Mouse (Mus musculus): ENCODE measurements at regions not wholly inside any gene's neighbourhood (a gene's known extent, or its start where the extent isn't known, plus 50 kb on each side); places are given as distances from the start of the nearest gene placed in this dataset.

DNA sequence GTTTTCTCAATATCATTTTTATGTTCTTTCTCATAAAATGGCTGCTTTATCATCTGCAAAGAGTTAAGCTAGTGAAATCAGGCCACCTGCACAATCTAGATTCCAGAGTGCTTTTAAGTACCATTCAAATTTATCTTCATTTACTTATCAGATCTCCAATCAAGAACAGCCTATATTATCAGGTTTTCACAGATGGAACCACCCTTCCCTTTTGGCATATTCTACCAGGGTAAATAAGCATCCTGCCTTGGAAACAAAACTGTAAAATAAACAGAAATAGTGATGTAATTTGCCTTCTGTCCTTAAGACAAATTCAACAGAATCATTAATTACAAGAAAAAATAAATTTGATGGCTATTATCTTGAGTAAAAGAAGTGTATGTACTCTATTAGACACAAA is 55.2 kb upstream of the Arsj start:
- no peaks in the 10 kb centered on the region for H3K9me3 ChIP-seq (ENCODE audit: low read length)
- no peak; the same call in 1 of the 2 replicates for ATAC-seq

More for the DNA sequence above, 55.2 kb upstream of the Arsj start:
- no peak overlapping the region for H3K4me3 ChIP-seq (ENCODE audit: low read depth, low read length)
- no peaks in the 10 kb centered on the region for H3K36me3 ChIP-seq (ENCODE audit: insufficient read depth, low read length)
- TF ChIP-seq CTCF (IDR thresholded peaks at IDR 0.05) (no peak), EP300 (IDR thresholded peaks at IDR 0.05) (peak; percentile 95)
- H3K27me3 ChIP-seq (replicated peaks; ENCODE audit: insufficient read depth, low read length): no peaks in the 10 kb centered on the region
- H3K4me2 ChIP-seq (replicated peaks; ENCODE audit: low read depth, low read length): no peak overlapping the region
- H3K27ac ChIP-seq (ENCODE audit: low read length): no peak overlapping the region
- DNase-seq (ENCODE audit: low spot score): peak; percentile 12
- no peaks in the 10 kb centered on the region for H3K4me1 ChIP-seq (ENCODE audit: insufficient read depth, low read depth, low read length)
- H3K9ac ChIP-seq (replicated peaks; ENCODE audit: low read depth): no peak overlapping the region
